ENCODE assay signal across 7 mouse cellular contexts in genomic region chr10:19708277-19709070, GRCm38 (mm10). TPM values are rescaled to one million over a fixed set of nuclear protein-coding genes. Genes with fewer than 3 reads are reported as not detected.
DNase-seq lines count a peak whose midpoint lies in the region; ATAC-seq and TF ChIP-seq lines count a peak whose summit lies in the region.

No protein-coding gene starts in this region.

- 60% methylated on average over 12 of the region's 12 CpGs for WGBS in hindbrain, postnatal 0 days
- WGBS in hindbrain, embryonic 12.5 days: 56% methylated on average over 12 of the region's 12 CpGs
- WGBS in embryonic facial prominence, embryonic 14.5 days: 58% methylated on average over 12 of the region's 12 CpGs

- DNase-seq in hindbrain, postnatal 0 days (ENCODE audit: low spot score): peak; percentile 61
- peak; percentile 38 to 46 for DNase-seq in CD8-positive naive resting alpha-beta T cell, adult 2 months (ENCODE audit: low read depth in 2 of 2, low spot score in 2 of 2)
- DNase-seq in NIH3T3 (ENCODE audit: low read depth): peak; percentile 67
- peak; percentile 39 for DNase-seq in embryonic facial prominence, embryonic 14.5 days (ENCODE audit: low spot score)
- DNase-seq in right cerebral cortex, adult 2 months (ENCODE audit: low spot score in 2 of 2): no peak

- H3K27ac ChIP-seq in hindbrain, postnatal 0 days: no peak overlapping the region
- H3K27ac ChIP-seq in hindbrain, embryonic 12.5 days: no peak overlapping the region
- H3K27ac ChIP-seq in embryonic facial prominence, embryonic 14.5 days (replicated peaks; ENCODE audit: low read depth, low read length): no peak overlapping the region

- H3K27me3 ChIP-seq in hindbrain, postnatal 0 days (ENCODE audit: insufficient read depth, low read length): 0 out of 2 replicates have a peak, but pooled peaks cover 3% of the 10 kb centered on the region
- H3K27me3 ChIP-seq in hindbrain, embryonic 12.5 days: peaks cover 22% of the 10 kb centered on the region
- peaks cover 17% of the 10 kb centered on the region for H3K27me3 ChIP-seq in embryonic facial prominence, embryonic 14.5 days (replicated peaks; ENCODE audit: control insufficient read depth, insufficient read depth, low read length)

- H3K4me3 ChIP-seq in hindbrain, postnatal 0 days (ENCODE audit: low read length): no peak overlapping the region
- no peak overlapping the region for H3K4me3 ChIP-seq in hindbrain, embryonic 12.5 days
- no peak overlapping the region for H3K4me3 ChIP-seq in embryonic facial prominence, embryonic 14.5 days (ENCODE audit: low read depth, low read length)

- H3K36me3 ChIP-seq in hindbrain, postnatal 0 days (ENCODE audit: insufficient read depth, low read length): no peaks in the 10 kb centered on the region
- no peaks in the 10 kb centered on the region for H3K36me3 ChIP-seq in hindbrain, embryonic 12.5 days
- no peaks in the 10 kb centered on the region for H3K36me3 ChIP-seq in embryonic facial prominence, embryonic 14.5 days (ENCODE audit: control insufficient read depth, insufficient read depth, low read length)

- H3K4me1 ChIP-seq in hindbrain, postnatal 0 days (ENCODE audit: insufficient read depth, low read length): no peaks in the 10 kb centered on the region
- peaks cover 4% of the 10 kb centered on the region for H3K4me1 ChIP-seq in hindbrain, embryonic 12.5 days
- no peaks in the 10 kb centered on the region for H3K4me1 ChIP-seq in embryonic facial prominence, embryonic 14.5 days (ENCODE audit: control insufficient read depth, insufficient read depth, low read length)

- peak; percentile 64 for TF ChIP-seq CTCF in hindbrain, postnatal 0 days (IDR thresholded peaks at IDR 0.05; ENCODE audit: low read depth)

- no peaks in the 10 kb centered on the region for H3K9me3 ChIP-seq in hindbrain, postnatal 0 days (ENCODE audit: low read length)
- H3K9me3 ChIP-seq in hindbrain, embryonic 12.5 days (replicated peaks): no peaks in the 10 kb centered on the region
- H3K9me3 ChIP-seq in embryonic facial prominence, embryonic 14.5 days (ENCODE audit: control insufficient read depth, low read length): no peaks in the 10 kb centered on the region

- no peak overlapping the region for H3K4me2 ChIP-seq in hindbrain, postnatal 0 days (ENCODE audit: low read depth, low read length)
- no peak overlapping the region for H3K4me2 ChIP-seq in hindbrain, embryonic 12.5 days (replicated peaks)
- no peak overlapping the region for H3K4me2 ChIP-seq in embryonic facial prominence, embryonic 14.5 days (ENCODE audit: low read depth, low read length)

- H3K9ac ChIP-seq in hindbrain, postnatal 0 days (replicated peaks; ENCODE audit: low read length): no peak overlapping the region
- no peak overlapping the region for H3K9ac ChIP-seq in hindbrain, embryonic 12.5 days
- no peak overlapping the region for H3K9ac ChIP-seq in embryonic facial prominence, embryonic 14.5 days (ENCODE audit: low read depth, low read length)

- ATAC-seq in hindbrain, postnatal 0 days: no peak
- no peak for ATAC-seq in hindbrain, embryonic 12.5 days (ENCODE audit: low FRiP score)
- ATAC-seq in embryonic facial prominence, embryonic 14.5 days (ENCODE audit: low read depth): no peak
- 0 out of 2 replicates have a peak, but pooled peaks have one; percentile 49 for ATAC-seq in megakaryocyte-erythroid progenitor cell, adult 5-6 weeks (replicated peaks; ENCODE audit: low FRiP score, low TSS enrichment, poor library complexity, severe bottlenecking)

RNA-seq across cellular contexts. Expression of gene Il20ra, which starts 3.9 kb away (rescaled TPM):
- 0.11 and 1.1 TPM in 2 replicates for total RNA-seq in hindbrain, postnatal 0 days (2014; rRNA removed)
- polyA plus RNA-seq in hindbrain, postnatal 0 days (2015; fragmentation: Nextera tagmentation; extraction: Ambion mirVana): 0.67 and 0.71 TPM in 2 replicates
- polyA plus RNA-seq in hindbrain, embryonic 12.5 days (2016; fragmentation: Nextera tagmentation; extraction: Ambion mirVana): 0.09 TPM in 1 of 2 replicates, not detected in the other
- 0.46 and 0.59 TPM in 2 replicates for polyA plus RNA-seq in embryonic facial prominence, embryonic 14.5 days (2014; fragmentation: Nextera tagmentation; extraction: Ambion mirVana)
- not detected in 2 replicates for total RNA-seq in megakaryocyte-erythroid progenitor cell, adult 5-6 weeks (2014; fragmentation: Nextera tagmentation)
- not detected in 2 replicates for total RNA-seq in megakaryocyte-erythroid progenitor cell, adult 5-6 weeks (2017)

Comparison
In these comparisons a context has a peak if more than half of its experiments do, and no peak if none do; other contexts are left out.
1. DNase-seq: peak in hindbrain, postnatal 0 days (single experiment), CD8-positive naive resting alpha-beta T cell, adult 2 months (2 of 2), NIH3T3 (single experiment) and embryonic facial prominence, embryonic 14.5 days (single experiment); none in right cerebral cortex, adult 2 months (0 of 2).